Mouse (Mus musculus): ENCODE results near the gene Gtf3a. TPM values are rescaled to one million over a fixed set of nuclear protein-coding genes. Genes with fewer than 3 reads are reported as not detected.

The Gtf3a gene
- polyA plus RNA-seq, 1 experiment from 2014 or later = 70.4 TPM

- Histone ChIP-seq H3K9me3 (ENCODE audit: control insufficient read depth, low read length) (no peaks in the 10 kb centered on the region), H3K4me2 (replicated peaks; ENCODE audit: low read depth) (peak overlapping the region; percentile 42; the same call in 1 of the 2 replicates), H3K27me3 (ENCODE audit: control insufficient read depth, insufficient read depth, low read length) (no peaks in the 10 kb centered on the region), H3K36me3 (ENCODE audit: control insufficient read depth, insufficient read depth, low read length) (no peaks in the 10 kb centered on the region), H3K4me1 (replicated peaks; ENCODE audit: control insufficient read depth, insufficient read depth) (no peaks in the 10 kb centered on the region), H3K4me3 (ENCODE audit: low read depth, low read length) (peak overlapping the region; percentile 4; the same call in 1 of the 2 replicates), H3K27ac (replicated peaks) (no peak overlapping the region), H3K9ac (ENCODE audit: low read length) (no peak overlapping the region)
- WGBS = 16% methylated on average over 6 of the region's 6 CpGs
- no peak for DNase-seq (ENCODE audit: low spot score)
- ATAC-seq (ENCODE audit: low FRiP score, low TSS enrichment) = no peak
- no peak for TF ChIP-seq CTCF (IDR thresholded peaks at IDR 0.05; ENCODE audit: low read depth)
- no peak for TF ChIP-seq EP300 (optimal IDR thresholded peaks at IDR 0.05)
Observed at GRCm38 (mm10) chr5:146919874-146920273, 28.6 kb upstream of the Gtf3a start.

- DNase-seq (ENCODE audit: low spot score) (no peak), ATAC-seq (ENCODE audit: low FRiP score, low TSS enrichment) (0 out of 2 replicates have a peak, but pooled peaks have one; percentile 34)
- no peaks in the 10 kb centered on the region for H3K4me1 ChIP-seq (replicated peaks; ENCODE audit: control insufficient read depth, insufficient read depth)
- no peak overlapping the region for H3K27ac ChIP-seq (replicated peaks)
- no peaks in the 10 kb centered on the region for H3K9me3 ChIP-seq (ENCODE audit: control insufficient read depth, low read length)
- TF ChIP-seq EP300 (optimal IDR thresholded peaks at IDR 0.05) (no peak), CTCF (IDR thresholded peaks at IDR 0.05; ENCODE audit: low read depth) (no peak)
- H3K36me3 ChIP-seq (ENCODE audit: control insufficient read depth, insufficient read depth, low read length) = no peaks in the 10 kb centered on the region
- peak overlapping the region; percentile 4; the same call in 1 of the 2 replicates for H3K4me3 ChIP-seq (ENCODE audit: low read depth, low read length)
- H3K4me2 ChIP-seq (replicated peaks; ENCODE audit: low read depth) = peak overlapping the region; percentile 42
- 3% methylated on average over 21 of the region's 27 CpGs for WGBS
- H3K9ac ChIP-seq (ENCODE audit: low read length) = no peak overlapping the region
- H3K27me3 ChIP-seq (ENCODE audit: control insufficient read depth, insufficient read depth, low read length) = no peaks in the 10 kb centered on the region
Observed at GRCm38 (mm10) chr5:146920314-146921161, 27.9 kb upstream of the Gtf3a start.

DNA sequence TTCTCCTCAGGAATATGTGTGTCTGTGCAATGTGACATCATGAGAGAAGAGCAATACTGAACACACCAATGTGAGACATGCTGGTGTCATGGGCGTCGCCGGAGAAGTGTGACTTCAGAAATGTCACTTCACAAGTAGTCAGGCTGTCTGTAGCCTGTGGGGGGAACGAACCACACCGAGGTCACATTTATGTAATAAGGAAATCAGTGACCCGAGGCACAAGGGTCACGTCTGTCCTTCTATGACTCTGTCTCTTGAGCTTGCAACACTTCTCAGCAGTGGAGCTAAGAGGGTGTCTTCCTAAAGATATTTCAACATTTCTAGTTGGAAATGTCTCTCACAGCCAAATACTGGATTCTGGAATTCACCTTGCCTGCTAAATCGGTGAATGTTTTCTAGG, 27.2 kb upstream of the Gtf3a start:
- H3K27me3 ChIP-seq (ENCODE audit: control insufficient read depth, insufficient read depth, low read length) = no peaks in the 10 kb centered on the region
- no peak overlapping the region for H3K4me3 ChIP-seq (ENCODE audit: low read depth, low read length)
- TF ChIP-seq CTCF (IDR thresholded peaks at IDR 0.05; ENCODE audit: low read depth) (no peak), EP300 (optimal IDR thresholded peaks at IDR 0.05) (no peak)
- no peaks in the 10 kb centered on the region for H3K9me3 ChIP-seq (ENCODE audit: control insufficient read depth, low read length)
- H3K9ac ChIP-seq (ENCODE audit: low read length) = no peak overlapping the region
- no peaks in the 10 kb centered on the region for H3K4me1 ChIP-seq (replicated peaks; ENCODE audit: control insufficient read depth, insufficient read depth)
- no peak overlapping the region for H3K4me2 ChIP-seq (replicated peaks; ENCODE audit: low read depth)
- no peaks in the 10 kb centered on the region for H3K36me3 ChIP-seq (ENCODE audit: control insufficient read depth, insufficient read depth, low read length)
- WGBS = 61% methylated on average over 8 of the region's 8 CpGs
- no peak overlapping the region for H3K27ac ChIP-seq (replicated peaks)
- ATAC-seq (ENCODE audit: low FRiP score, low TSS enrichment) (no peak), DNase-seq (ENCODE audit: low spot score) (no peak)

DNA sequence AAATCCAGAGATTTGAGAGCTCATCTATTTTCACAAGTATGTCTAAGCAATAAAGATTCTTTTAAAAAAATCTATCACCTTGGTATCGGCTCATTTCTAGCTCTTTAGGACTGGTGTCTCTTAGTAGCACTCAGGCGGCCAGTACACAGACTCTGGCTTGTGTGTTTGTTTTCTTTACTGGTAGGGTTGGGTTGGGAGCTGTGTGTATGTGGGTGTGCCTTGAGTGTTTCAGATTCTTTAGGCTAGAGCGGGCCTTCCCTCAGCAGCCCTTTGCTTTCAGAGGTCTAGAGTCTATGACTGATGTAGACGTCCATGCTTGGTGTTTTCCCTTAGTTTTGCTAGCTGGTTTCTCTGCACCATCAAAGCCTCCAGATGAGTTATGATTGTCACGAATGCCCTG, 24.9 kb upstream of the Gtf3a start:
- 39% methylated on average over 5 of the region's 5 CpGs for WGBS
- Histone ChIP-seq H3K9ac (ENCODE audit: low read length) (no peak overlapping the region), H3K27me3 (ENCODE audit: control insufficient read depth, insufficient read depth, low read length) (no peaks in the 10 kb centered on the region), H3K4me2 (replicated peaks; ENCODE audit: low read depth) (no peak overlapping the region), H3K27ac (replicated peaks) (no peak overlapping the region), H3K4me3 (ENCODE audit: low read depth, low read length) (no peak overlapping the region), H3K36me3 (ENCODE audit: control insufficient read depth, insufficient read depth, low read length) (no peaks in the 10 kb centered on the region), H3K4me1 (replicated peaks; ENCODE audit: control insufficient read depth, insufficient read depth) (no peaks in the 10 kb centered on the region), H3K9me3 (ENCODE audit: control insufficient read depth, low read length) (no peaks in the 10 kb centered on the region)
- ATAC-seq (ENCODE audit: low FRiP score, low TSS enrichment) (0 out of 2 replicates have a peak, but pooled peaks have one; percentile 54), DNase-seq (ENCODE audit: low spot score) (no peak)
- no peak for TF ChIP-seq EP300 (optimal IDR thresholded peaks at IDR 0.05)
- TF ChIP-seq CTCF (IDR thresholded peaks at IDR 0.05; ENCODE audit: low read depth) = no peak

GRCm38 (mm10) chr5:146926673-146927072, 21.8 kb upstream of the Gtf3a start:
- Histone ChIP-seq H3K9me3 (ENCODE audit: control insufficient read depth, low read length) (no peaks in the 10 kb centered on the region), H3K4me1 (replicated peaks; ENCODE audit: control insufficient read depth, insufficient read depth) (no peaks in the 10 kb centered on the region), H3K27ac (replicated peaks) (no peak overlapping the region), H3K4me2 (replicated peaks; ENCODE audit: low read depth) (no peak overlapping the region), H3K9ac (ENCODE audit: low read length) (no peak overlapping the region), H3K36me3 (ENCODE audit: control insufficient read depth, insufficient read depth, low read length) (no peaks in the 10 kb centered on the region), H3K27me3 (ENCODE audit: control insufficient read depth, insufficient read depth, low read length) (no peaks in the 10 kb centered on the region), H3K4me3 (ENCODE audit: low read depth, low read length) (no peak overlapping the region)
- WGBS = 79% methylated on average over 5 of the region's 5 CpGs
- TF ChIP-seq EP300 (optimal IDR thresholded peaks at IDR 0.05) = no peak
- TF ChIP-seq CTCF (IDR thresholded peaks at IDR 0.05; ENCODE audit: low read depth) = no peak
- ATAC-seq (ENCODE audit: low FRiP score, low TSS enrichment) (no peak), DNase-seq (ENCODE audit: low spot score) (no peak)

DNA sequence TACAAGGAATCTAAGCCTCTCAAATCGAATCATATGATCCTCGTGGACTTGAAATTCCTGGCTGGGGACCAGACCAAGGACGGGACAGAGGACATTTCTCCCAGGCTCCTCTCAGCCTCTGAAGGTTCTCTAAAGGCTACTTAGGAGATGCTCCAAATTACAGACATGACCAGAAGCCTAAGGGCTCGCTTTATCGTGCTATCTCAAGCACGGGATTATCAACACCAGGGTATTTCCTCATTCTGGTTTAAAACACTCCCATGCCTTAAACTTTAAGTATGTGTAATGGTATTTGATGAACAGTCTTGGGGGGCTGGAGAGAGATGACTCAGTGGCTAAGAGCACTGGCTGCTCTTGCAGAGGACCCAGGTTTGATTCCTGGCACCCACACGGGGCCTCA, 17.0 kb upstream of the Gtf3a start:
- H3K27me3 ChIP-seq (ENCODE audit: control insufficient read depth, insufficient read depth, low read length) = no peaks in the 10 kb centered on the region
- no peak for ATAC-seq (ENCODE audit: low FRiP score, low TSS enrichment)
- 87% methylated on average over 7 of the region's 7 CpGs for WGBS

More for the DNA sequence above, 17.0 kb upstream of the Gtf3a start:
- no peak for TF ChIP-seq EP300 (optimal IDR thresholded peaks at IDR 0.05)
- no peak for TF ChIP-seq CTCF (IDR thresholded peaks at IDR 0.05; ENCODE audit: low read depth)
- no peaks in the 10 kb centered on the region for H3K4me1 ChIP-seq (replicated peaks; ENCODE audit: control insufficient read depth, insufficient read depth)
- H3K9me3 ChIP-seq (ENCODE audit: control insufficient read depth, low read length) = no peaks in the 10 kb centered on the region
- no peak for DNase-seq (ENCODE audit: low spot score)
- no peak overlapping the region for H3K4me2 ChIP-seq (replicated peaks; ENCODE audit: low read depth)
- no peak overlapping the region for H3K4me3 ChIP-seq (ENCODE audit: low read depth, low read length)
- H3K9ac ChIP-seq (ENCODE audit: low read length) = no peak overlapping the region
- no peak overlapping the region for H3K27ac ChIP-seq (replicated peaks)
- H3K36me3 ChIP-seq (ENCODE audit: control insufficient read depth, insufficient read depth, low read length) = no peaks in the 10 kb centered on the region

All from stomach, postnatal 0 days (tissue).